Mouse (Mus musculus) kidney, adult 2 months (tissue): ENCODE data around the gene Clcf1. TPM values are rescaled to one million over a fixed set of nuclear protein-coding genes. Genes with fewer than 3 reads are reported as not detected.

ENCODE experiments used
- DNase-seq: peaks from one replicate; pipeline ENCODE4 v3.0.0; 2021
- H3K27ac ChIP-seq: fragments of 200-500 bp; 2 replicates; pipeline ENCODE4 v1.5.1; 2012; ENCODE audit warnings: low read depth, low read length, control low read depth, inconsistent platforms; ENCODE audit not compliant: insufficient read depth
- H3K27me3 ChIP-seq: fragments of 200-500 bp; replicated peaks from 2 replicates; pipeline ENCODE4 v1.6.1; 2012; ENCODE audit warnings: mild to moderate bottlenecking, moderate library complexity, low read length, inconsistent platforms; ENCODE audit not compliant: control insufficient read depth, insufficient read depth
- H3K36me3 ChIP-seq: fragments of 200-500 bp; 2 replicates; pipeline ENCODE4 v1.6.1; 2012; ENCODE audit warnings: mild to moderate bottlenecking, moderate library complexity, low read length, inconsistent platforms; ENCODE audit not compliant: control insufficient read depth, insufficient read depth
- H3K4me1 ChIP-seq: fragments of 200-500 bp; 2 replicates; pipeline ENCODE4 v1.6.1; 2011; ENCODE audit warnings: low read length; ENCODE audit not compliant: control insufficient read depth, insufficient read depth
- H3K4me3 ChIP-seq: fragments of 200-500 bp; 2 replicates; pipeline ENCODE4 v1.5.1; 2011; ENCODE audit warnings: mild to moderate bottlenecking, low read depth, low read length, control low read depth; ENCODE audit not compliant: insufficient read depth
- CTCF ChIP-seq: fragments of 200-500 bp; conservative IDR thresholded peaks from 2 replicates; pipeline ENCODE4 v1.5.1; 2011; ENCODE audit warnings: low read depth, mild to moderate bottlenecking, control low read depth, low read length, moderate library complexity, mixed read lengths; ENCODE audit not compliant: insufficient read depth, insufficient read length
- POLR2A ChIP-seq: fragments of 200-500 bp; IDR thresholded peaks from one replicate; pipeline ENCODE4 v1.6.1; 2011; ENCODE audit warnings: low read depth, low read length, control low read depth
- WGBS: fragments of 180-500 bp; shearing (Covaris S2); methylation state at CpG from one replicate; pipeline ENCODE4 v1.1.7; 2018; 5-methylcytosine and 5-hydroxymethylcytosine counted together
- polyA plus RNA-seq: library from polyadenylated mRNA; depleted of rRNA; stranded (reverse); fragments of >200 nt; gene quantifications from 2 replicates; pipeline ENCODE4 v1.2.3, GENCODE M21; 2012

The Clcf1 gene
- polyA plus RNA-seq, 1 experiment, result 13.6 TPM

GRCm38 (mm10) chr19:4184976-4185975 lies 28.8 kb upstream of the Clcf1 start:
- WGBS, result 56% methylated on average over 15 of the region's 15 CpGs

GRCm38 (mm10) chr19:4187303-4187702 lies 26.7 kb upstream of the Clcf1 start:
- no peak for DNase-seq
- Histone ChIP-seq H3K4me3 (no peak overlapping the region), H3K27ac (no peak overlapping the region), H3K27me3 (no peaks in the 10 kb centered on the region), H3K36me3 (no peaks in the 10 kb centered on the region), H3K4me1 (peaks cover 4% of the 10 kb centered on the region; the same call in 1 of the 2 replicates)
- WGBS, result 78% methylated on average over 3 of the region's 3 CpGs
- TF ChIP-seq CTCF (no peak), POLR2A (no peak)

More at GRCm38 (mm10) chr19:4184976-4185975, 28.8 kb upstream of the Clcf1 start:
- Histone ChIP-seq H3K27me3 (no peaks in the 10 kb centered on the region), H3K27ac (no peak overlapping the region), H3K4me3 (no peak overlapping the region), H3K4me1 (no peaks in the 10 kb centered on the region), H3K36me3 (no peaks in the 10 kb centered on the region)
- no peak for DNase-seq
- TF ChIP-seq CTCF, result no peak
- no peak for TF ChIP-seq POLR2A

- Histone ChIP-seq H3K4me3 (no peak overlapping the region), H3K27ac (no peak overlapping the region), H3K36me3 (no peaks in the 10 kb centered on the region), H3K27me3 (no peaks in the 10 kb centered on the region), H3K4me1 (peaks cover 11% of the 10 kb centered on the region; the same call in 1 of the 2 replicates)
- DNase-seq, result no peak
- WGBS, result 86% methylated on average over 12 of the region's 12 CpGs
- TF ChIP-seq POLR2A (no peak), CTCF (no peak)
Observed at GRCm38 (mm10) chr19:4189051-4189620, 24.9 kb upstream of the Clcf1 start.

- H3K27ac ChIP-seq, result peak within 1 kb of the TSS; percentile 93
- TF ChIP-seq POLR2A (no peak), CTCF (no peak)
- no peaks in the 10 kb centered on the region for H3K27me3 ChIP-seq
- DNase-seq, result no peak
- H3K36me3 ChIP-seq, result peaks cover 2% of the 10 kb centered on the region; the same call in 1 of the 2 replicates
- H3K4me1 ChIP-seq, result peaks cover 11% of the 10 kb centered on the region; the same call in 1 of the 2 replicates
- 41% methylated on average over 4 of the region's 4 CpGs for WGBS
- H3K4me3 ChIP-seq, result peak within 1 kb of the TSS; percentile 99
Observed at GRCm38 (mm10) chr19:4190831-4191334, 23.2 kb upstream of the Clcf1 start, which contains the start of gene Tbc1d10c. Gene Tbc1d10c, minus strand, starts transcription at chr19:4191284.

GRCm38 (mm10) chr19:4191528-4192250 lies 22.3 kb upstream of the Clcf1 start, which contains the start of gene Ppp1ca:
Gene Ppp1ca, plus strand, starts transcription at chr19:4192065.
- Histone ChIP-seq H3K36me3 (peaks cover 2% of the 10 kb centered on the region; the same call in 1 of the 2 replicates), H3K27ac (peak within 1 kb of the TSS; percentile 93), H3K4me1 (peaks cover 11% of the 10 kb centered on the region; the same call in 1 of the 2 replicates), H3K27me3 (no peaks in the 10 kb centered on the region), H3K4me3 (peak within 1 kb of the TSS; percentile 99)
- DNase-seq, result peak; percentile 97
- 3% methylated on average over 44 of the region's 47 CpGs for WGBS
- TF ChIP-seq POLR2A (peak; percentile 65), CTCF (peak; percentile 60)

GRCm38 (mm10) chr19:4192251-4192985 lies 21.6 kb upstream of the Clcf1 start:
- no peak for DNase-seq
- peak overlapping the region; percentile 99 for H3K4me3 ChIP-seq
- under 1% methylated on average over 38 of the region's 52 CpGs for WGBS
- peaks cover 2% of the 10 kb centered on the region; the same call in 1 of the 2 replicates for H3K36me3 ChIP-seq
- H3K27me3 ChIP-seq, result no peaks in the 10 kb centered on the region
- H3K27ac ChIP-seq, result peak overlapping the region; percentile 93
- TF ChIP-seq POLR2A (no peak), CTCF (no peak)
- H3K4me1 ChIP-seq, result peaks cover 11% of the 10 kb centered on the region; the same call in 1 of the 2 replicates
